Mouse (Mus musculus) kidney, postnatal 4 days (tissue): ENCODE data around the gene Zhx3.

ENCODE experiments used
- DNase-seq, 2 experiments: peaks; one replicate each; pipeline ENCODE4 v3.0.0; 2021; ENCODE audit warnings: mixed read lengths in 2 of 2

The Zhx3 gene

GRCm38 (mm10) chr2:160725877-160726864 lies 146.6 kb downstream of the Zhx3 start:
- no peak for DNase-seq

DNA sequence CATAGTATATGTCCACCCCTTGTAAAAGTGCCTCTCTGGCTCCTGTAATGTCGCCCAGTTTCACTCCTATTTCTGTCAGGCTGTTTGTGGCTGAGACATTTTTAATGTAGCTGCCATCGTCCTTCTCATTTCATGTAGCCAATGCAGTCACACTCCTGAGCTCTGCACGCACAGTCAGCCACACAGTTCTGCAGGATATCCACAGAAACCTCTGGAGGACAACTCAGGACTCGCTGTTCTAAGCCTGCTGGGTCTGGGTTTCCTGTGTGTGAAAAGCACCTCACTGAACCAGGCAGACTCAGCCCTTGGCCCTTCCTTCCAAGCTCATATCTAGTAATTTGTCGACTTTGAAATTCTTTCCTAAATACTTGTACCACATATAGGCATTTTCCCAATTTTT lies 148.3 kb downstream of the Zhx3 start:
- no peak for DNase-seq

GRCm38 (mm10) chr2:160723613-160724375 lies 149.0 kb downstream of the Zhx3 start:
- DNase-seq, result no peak

DNA sequence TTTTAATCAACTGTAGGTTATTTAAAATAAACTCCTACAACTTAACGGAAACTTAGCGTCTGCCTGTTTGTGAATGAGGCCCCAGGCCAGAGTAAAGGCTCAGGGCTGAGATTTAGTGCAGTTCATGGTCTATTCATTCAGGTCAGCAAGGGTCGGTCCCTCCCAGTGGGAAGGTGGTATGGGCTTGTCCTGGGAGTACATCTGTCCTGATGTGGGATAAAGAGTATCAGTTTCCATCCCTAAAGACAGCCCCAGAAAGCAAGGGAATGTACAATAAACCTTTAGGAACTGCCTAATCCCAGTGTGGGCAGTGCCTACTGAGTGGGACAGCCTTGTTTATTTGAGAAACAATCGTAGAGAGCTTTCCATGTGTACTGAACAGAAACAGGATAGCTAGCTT lies 150.1 kb downstream of the Zhx3 start:
- no peak for DNase-seq

- DNase-seq, result no peak
These were observed 154.0 kb downstream of the Zhx3 start for GRCm38 (mm10) chr2:160718811-160719210.

GRCm38 (mm10) chr2:160717269-160717668 lies 155.5 kb downstream of the Zhx3 start:
- DNase-seq, result peak; percentile 64 to 67

GRCm38 (mm10) chr2:160715463-160716030 lies 157.3 kb downstream of the Zhx3 start:
- DNase-seq, result no peak

DNA sequence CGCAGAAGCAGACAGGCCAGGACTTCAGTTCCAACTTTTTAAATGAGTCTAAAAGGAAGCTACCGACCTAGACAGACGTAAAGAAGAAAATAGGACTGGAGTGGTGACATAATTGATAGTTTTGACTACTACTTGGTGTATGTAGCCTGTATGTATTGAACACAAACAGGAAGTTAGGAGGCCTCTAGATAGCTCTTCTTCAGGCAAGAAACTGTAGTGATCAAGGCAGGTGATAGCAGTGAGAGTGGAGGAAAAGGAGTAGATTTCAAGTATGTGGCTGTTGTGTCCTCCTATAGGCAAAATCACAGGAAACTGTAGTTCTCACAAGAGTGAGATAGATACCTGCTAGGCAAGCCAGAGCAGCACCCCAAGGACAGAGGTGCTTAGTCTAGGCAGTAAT lies 165.1 kb downstream of the Zhx3 start:
- DNase-seq, result no peak

DNA sequence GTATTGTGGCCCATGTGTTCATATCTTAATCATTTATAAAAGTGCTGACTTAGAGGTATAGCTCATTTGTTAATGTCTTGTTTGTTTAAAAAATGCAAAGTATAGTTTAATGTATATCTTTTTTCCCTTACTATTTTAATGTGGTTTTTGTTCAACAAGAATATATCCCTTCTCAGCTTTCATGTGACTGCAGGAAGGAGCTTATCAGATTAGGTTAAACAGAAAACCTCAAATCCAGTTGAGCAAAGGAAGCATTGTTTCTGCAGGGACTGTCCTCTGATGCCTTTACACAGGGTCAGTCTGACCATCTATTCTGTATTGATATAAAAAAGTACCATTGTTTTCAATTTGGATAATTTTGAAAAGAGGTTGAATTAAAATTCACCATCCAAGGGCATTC lies 170.0 kb downstream of the Zhx3 start:
- no peak for DNase-seq

GRCm38 (mm10) chr2:160701603-160702002 lies 171.2 kb downstream of the Zhx3 start:
- DNase-seq, result no peak

DNA sequence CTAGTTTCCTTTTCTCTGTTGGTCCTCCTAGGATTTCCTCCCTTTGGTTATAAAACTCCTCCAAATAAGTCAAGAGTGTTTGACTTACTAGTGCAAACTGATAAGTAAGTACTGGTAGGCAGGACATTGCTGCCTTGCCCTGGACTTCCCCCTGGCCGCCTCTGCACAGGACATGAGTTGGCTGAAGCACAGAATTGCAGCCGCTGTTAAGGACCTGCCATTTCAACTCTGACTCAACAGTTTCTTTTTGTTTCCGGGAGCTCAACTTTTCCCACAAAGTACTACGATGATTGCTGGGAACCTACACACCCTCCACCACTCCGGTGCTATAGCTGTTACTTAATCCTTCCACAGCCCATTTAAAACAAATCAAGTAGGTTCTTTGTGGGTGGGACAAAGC lies 172.5 kb downstream of the Zhx3 start:
- DNase-seq, result peak; percentile 13 to 27
